Mouse (Mus musculus) left cerebral cortex, postnatal 36 days (tissue): Measurements from ENCODE around the gene Frmd5. TPM values are rescaled to one million over a fixed set of nuclear protein-coding genes. Genes with fewer than 3 reads are reported as not detected.

ENCODE experiments used
- DNase-seq, 2 experiments: peaks; one replicate each; pipeline ENCODE4 v3.0.0; 2021 to 2022; ENCODE audit warnings: low spot score in 2 of 2, mixed read lengths in 1 of 2
- intact Hi-C: fragments of 180-260 bp; cut with DNase I; formaldehyde crosslinking; loops from one replicate; pipeline ENCODE4 v1.15.1; 2025
- total RNA-seq, 2 experiments: library from RNA; stranded (reverse); gene quantifications; 2 replicates each; pipeline ENCODE4 v1.2.3; 2021

Frmd5 gene
- total RNA-seq, 2 experiments from 2014 or later: 49.4 to 55.2 TPM

GRCm38 (mm10) chr2:121646528-121646927 lies 160.4 kb downstream of the Frmd5 start:
- no peak for DNase-seq
- intact Hi-C loops: no loop called here

- peak in 1 of 2 experiments; percentile 1 for DNase-seq
- intact Hi-C loops: no loop called here
These were observed 164.0 kb downstream of the Frmd5 start for GRCm38 (mm10) chr2:121642934-121643333.

- intact Hi-C loops: no loop called here
- no peak for DNase-seq
These were observed 174.8 kb downstream of the Frmd5 start for GRCm38 (mm10) chr2:121632091-121632490.

- intact Hi-C loops: no loop called here
- no peak for DNase-seq
These were observed 176.6 kb downstream of the Frmd5 start for GRCm38 (mm10) chr2:121630286-121630685.

GRCm38 (mm10) chr2:121628290-121628689 lies 178.6 kb downstream of the Frmd5 start:
- intact Hi-C loops: no loop called here

GRCm38 (mm10) chr2:121625901-121626300 lies 181.0 kb downstream of the Frmd5 start:
- intact Hi-C loops: no loop called here
- no peak for DNase-seq

More at GRCm38 (mm10) chr2:121628290-121628689, 178.6 kb downstream of the Frmd5 start:
- no peak for DNase-seq

- intact Hi-C loops: no loop called here
- DNase-seq: peak; percentile 27 to 43
These were observed 185.4 kb downstream of the Frmd5 start for GRCm38 (mm10) chr2:121621262-121622163.

- DNase-seq: no peak
- intact Hi-C loops: no loop called here
These were observed 186.2 kb downstream of the Frmd5 start for GRCm38 (mm10) chr2:121620582-121621261.

GRCm38 (mm10) chr2:121615199-121615559 lies 191.7 kb downstream of the Frmd5 start:
- intact Hi-C loops: no loop called here
- no peak for DNase-seq

- no peak for DNase-seq
- intact Hi-C loops: no loop called here
These were observed 192.2 kb downstream of the Frmd5 start for GRCm38 (mm10) chr2:121614483-121615198.

- intact Hi-C loops: no loop called here
These were observed 194.8 kb downstream of the Frmd5 start for GRCm38 (mm10) chr2:121612112-121612511.

GRCm38 (mm10) chr2:121610008-121610884 lies 196.6 kb downstream of the Frmd5 start:
- DNase-seq: no peak
- intact Hi-C loops: no loop called here

More at GRCm38 (mm10) chr2:121612112-121612511, 194.8 kb downstream of the Frmd5 start:
- DNase-seq: no peak

GRCm38 (mm10) chr2:121609141-121609724 lies 197.7 kb downstream of the Frmd5 start:
- intact Hi-C loops: no loop called here
- DNase-seq: no peak

GRCm38 (mm10) chr2:121602397-121602796 lies 204.5 kb downstream of the Frmd5 start:
- intact Hi-C loops: no loop called here
- DNase-seq: no peak

GRCm38 (mm10) chr2:121601543-121601942 lies 205.3 kb downstream of the Frmd5 start:
- intact Hi-C loops: no loop called here
- DNase-seq: no peak

GRCm38 (mm10) chr2:121600736-121601135 lies 206.2 kb downstream of the Frmd5 start:
- no peak for DNase-seq
- intact Hi-C loops: no loop called here

GRCm38 (mm10) chr2:121598249-121598648 lies 208.6 kb downstream of the Frmd5 start:
- intact Hi-C loops: no loop called here
- DNase-seq: no peak

- no peak for DNase-seq
- intact Hi-C loops: no loop called here
These were observed 210.3 kb downstream of the Frmd5 start for GRCm38 (mm10) chr2:121596621-121597020.
